Mouse (Mus musculus) MEL (cell line): ENCODE results near the gene Gli1. TPM values are rescaled to one million over a fixed set of nuclear protein-coding genes. Genes with fewer than 3 reads are reported as not detected.

Experiments used
- DNase-seq: peaks from one replicate; pipeline ENCODE4 v3.0.0; 2011; ENCODE audit warnings: low read depth, low spot score
- H3K27ac ChIP-seq: 2 replicates; pipeline ENCODE4 v1.5.1; 2012; ENCODE audit warnings: low read depth, mild to moderate bottlenecking, control low read depth, low read length, moderate library complexity; ENCODE audit not compliant: control insufficient read depth
- H3K27me3 ChIP-seq, 2 experiments: fragments of 150-350 bp in 1 of 2; sonication (generic) in 1 of 2; 2 replicates each; pipeline ENCODE4 v1.6.1; 2012; ENCODE audit warnings: low read length in 2 of 2, mild to moderate bottlenecking in 2 of 2, improper control_type of control experiment in 1 of 2, moderate library complexity in 1 of 2; ENCODE audit not compliant: insufficient read depth in 2 of 2, control insufficient read depth in 1 of 2
- H3K36me3 ChIP-seq, 2 experiments: 2 replicates each; pipeline ENCODE4 v1.6.1; 2012 to 2014; ENCODE audit warnings: low read length in 2 of 2, improper control_type of control experiment in 1 of 2, inconsistent platforms in 1 of 2, mild to moderate bottlenecking in 1 of 2; ENCODE audit not compliant: insufficient read depth in 2 of 2, control insufficient read depth in 1 of 2
- H3K4me1 ChIP-seq, 2 experiments: fragments of 150-350 bp in 1 of 2; sonication (generic) in 1 of 2; 2 replicates each; pipeline ENCODE4 v1.6.1; 2012; ENCODE audit warnings: low read length in 2 of 2, improper control_type of control experiment in 1 of 2, mild to moderate bottlenecking in 1 of 2; ENCODE audit not compliant: insufficient read depth in 2 of 2, control insufficient read depth in 1 of 2
- H3K4me3 ChIP-seq, 2 experiments: fragments of 150-350 bp in 1 of 2; sonication (generic) in 1 of 2; 2 replicates each; pipeline ENCODE4 v1.5.1; 2012; ENCODE audit warnings: low read depth in 2 of 2, low read length in 2 of 2, mild to moderate bottlenecking in 2 of 2, moderate library complexity in 2 of 2, control low read depth in 1 of 2, improper control_type of control experiment in 1 of 2; ENCODE audit not compliant: control insufficient read depth in 1 of 2, insufficient read depth in 1 of 2
- H3K79me2 ChIP-seq: 2 replicates; pipeline ENCODE4 v1.6.1; 2012; ENCODE audit warnings: mild to moderate bottlenecking, low read length, moderate library complexity; ENCODE audit not compliant: control insufficient read depth, poor library complexity, insufficient read depth
- H3K9ac ChIP-seq: 2 replicates; pipeline ENCODE4 v1.6.1; 2012; ENCODE audit warnings: low read depth, mild to moderate bottlenecking, control low read depth, low read length, moderate library complexity; ENCODE audit not compliant: control insufficient read depth, poor library complexity, severe bottlenecking
- H3K9me3 ChIP-seq: fragments of 150-350 bp; sonication (generic); replicated peaks from 2 replicates; pipeline ENCODE4 v1.6.1; 2012; ENCODE audit warnings: mild to moderate bottlenecking, low read length, improper control_type of control experiment, moderate library complexity; ENCODE audit not compliant: insufficient read depth
- BHLHE40 ChIP-seq: IDR thresholded peaks from 2 replicates; pipeline ENCODE4 v1.6.1; 2012; ENCODE audit warnings: low read depth, mild to moderate bottlenecking, inconsistent platforms, low read length, improper control_type of control experiment, borderline replicate concordance
- CHD1 ChIP-seq: IDR thresholded peaks from 2 replicates; pipeline ENCODE4 v1.6.1; 2012; ENCODE audit warnings: low read depth, mild to moderate bottlenecking, inconsistent platforms, low read length, improper control_type of control experiment
- CHD2 ChIP-seq: IDR thresholded peaks from 2 replicates; pipeline ENCODE4 v1.6.1; 2011; ENCODE audit warnings: low read length, improper control_type of control experiment
- CTCF ChIP-seq, 3 experiments: IDR thresholded peaks in 2 of 3; conservative IDR thresholded peaks in 1 of 3; 2 replicates each; pipeline ENCODE4 v1.5.1; 2011 to 2012; ENCODE audit warnings: low read length in 3 of 3, low read depth in 2 of 3, mild to moderate bottlenecking in 2 of 3, improper control_type of control experiment in 1 of 3, inconsistent platforms in 1 of 3, mixed read lengths in 1 of 3, moderate library complexity in 1 of 3; ENCODE audit not compliant: control insufficient read depth in 1 of 3, insufficient read depth in 1 of 3, poor library complexity in 1 of 3, severe bottlenecking in 1 of 3
- E2F4 ChIP-seq: IDR thresholded peaks from 2 replicates; pipeline ENCODE4 v1.6.1; 2011; ENCODE audit warnings: low read depth, low read length, improper control_type of control experiment, borderline replicate concordance
- ELF1 ChIP-seq: IDR thresholded peaks from 2 replicates; pipeline ENCODE4 v1.6.1; 2014; ENCODE audit warnings: low read depth, mild to moderate bottlenecking, inconsistent platforms, low read length, improper control_type of control experiment, moderate library complexity
- EP300 ChIP-seq, 2 experiments: IDR thresholded peaks; 2 replicates each; pipeline ENCODE4 v1.6.1; 2011; ENCODE audit warnings: improper control_type of control experiment in 2 of 2, low read length in 2 of 2, low read depth in 1 of 2, mild to moderate bottlenecking in 1 of 2
- GATA1 ChIP-seq: IDR thresholded peaks from 2 replicates; pipeline ENCODE4 v1.6.1; 2011; ENCODE audit warnings: low read depth, low read length, improper control_type of control experiment
- HCFC1 ChIP-seq: IDR thresholded peaks from 2 replicates; pipeline ENCODE4 v1.6.1; 2012; ENCODE audit warnings: low read depth, mild to moderate bottlenecking, inconsistent platforms, low read length, improper control_type of control experiment, moderate library complexity
- KAT2A ChIP-seq: conservative IDR thresholded peaks from 2 replicates; pipeline ENCODE4 v1.6.1; 2012; ENCODE audit warnings: low read depth, low read length, improper control_type of control experiment, inconsistent platforms
- MAZ ChIP-seq: IDR thresholded peaks from 2 replicates; pipeline ENCODE4 v1.6.1; 2012; ENCODE audit warnings: low read depth, mild to moderate bottlenecking, inconsistent platforms, low read length, improper control_type of control experiment
- MXI1 ChIP-seq: IDR thresholded peaks from 2 replicates; pipeline ENCODE4 v1.6.1; 2011; ENCODE audit warnings: mild to moderate bottlenecking, low read depth, low read length, improper control_type of control experiment
- MYB ChIP-seq: IDR thresholded peaks from 2 replicates; pipeline ENCODE4 v1.6.1; 2011; ENCODE audit warnings: mild to moderate bottlenecking, low read depth, low read length, improper control_type of control experiment
- MYC ChIP-seq: IDR thresholded peaks from 2 replicates; pipeline ENCODE4 v1.6.1; 2011; ENCODE audit warnings: low read depth, mild to moderate bottlenecking, low read length, improper control_type of control experiment, moderate library complexity
- NELFE ChIP-seq: IDR thresholded peaks from 2 replicates; pipeline ENCODE4 v1.6.1; 2011; ENCODE audit warnings: low read depth, low read length, improper control_type of control experiment
- NRF1 ChIP-seq: IDR thresholded peaks from 2 replicates; pipeline ENCODE4 v1.6.1; 2014; ENCODE audit warnings: low read depth, mild to moderate bottlenecking, inconsistent platforms, low read length, improper control_type of control experiment, moderate library complexity; ENCODE audit not compliant: poor library complexity, insufficient read depth, severe bottlenecking
- POLR2A ChIP-seq, 2 experiments: IDR thresholded peaks; 2 replicates each; pipeline ENCODE4 v1.6.1; 2011 to 2012; ENCODE audit warnings: low read length in 2 of 2, mild to moderate bottlenecking in 2 of 2, control low read depth in 1 of 2, improper control_type of control experiment in 1 of 2, low read depth in 1 of 2, moderate library complexity in 1 of 2; ENCODE audit not compliant: control insufficient read depth in 1 of 2, insufficient read depth in 1 of 2, poor library complexity in 1 of 2
- POLR2AphosphoS5 ChIP-seq: IDR thresholded peaks from 2 replicates; pipeline ENCODE4 v1.6.1; 2012; ENCODE audit warnings: low read depth, borderline replicate concordance, mild to moderate bottlenecking, inconsistent platforms, low read length, moderate library complexity, mixed read lengths
- RCOR1 ChIP-seq: IDR thresholded peaks from 2 replicates; pipeline ENCODE4 v1.6.1; 2012; ENCODE audit warnings: low read depth, mild to moderate bottlenecking, inconsistent platforms, low read length, improper control_type of control experiment
- SIN3A ChIP-seq: IDR thresholded peaks from 2 replicates; pipeline ENCODE4 v1.6.1; 2012; ENCODE audit warnings: low read length, improper control_type of control experiment, inconsistent platforms
- SMC3 ChIP-seq: IDR thresholded peaks from 2 replicates; pipeline ENCODE4 v1.6.1; 2011; ENCODE audit warnings: low read depth, low read length, improper control_type of control experiment
- TBP ChIP-seq: IDR thresholded peaks from 2 replicates; pipeline ENCODE4 v1.8.0; 2011; ENCODE audit warnings: low read depth, low read length, improper control_type of control experiment
- TCF12 ChIP-seq: IDR thresholded peaks from 2 replicates; pipeline ENCODE4 v1.6.1; 2014; ENCODE audit warnings: low read depth, mild to moderate bottlenecking, inconsistent platforms, low read length, improper control_type of control experiment, moderate library complexity
- UBTF ChIP-seq: IDR thresholded peaks from 2 replicates; pipeline ENCODE4 v1.6.1; 2012; ENCODE audit warnings: low read depth, mild to moderate bottlenecking, inconsistent platforms, low read length, improper control_type of control experiment, moderate library complexity, borderline replicate concordance; ENCODE audit not compliant: insufficient read depth
- USF1 ChIP-seq: IDR thresholded peaks from 2 replicates; pipeline ENCODE4 v1.6.1; 2014; ENCODE audit warnings: low read depth, mild to moderate bottlenecking, inconsistent platforms, low read length, improper control_type of control experiment, moderate library complexity
- USF2 ChIP-seq, 2 experiments: IDR thresholded peaks; 2 replicates each; pipeline ENCODE4 v1.6.1; 2011 to 2012; ENCODE audit warnings: improper control_type of control experiment in 2 of 2, low read length in 2 of 2, borderline replicate concordance in 1 of 2, inconsistent platforms in 1 of 2, low read depth in 1 of 2, mild to moderate bottlenecking in 1 of 2; ENCODE audit not compliant: insufficient read depth in 1 of 2
- ZKSCAN1 ChIP-seq: IDR thresholded peaks from 2 replicates; pipeline ENCODE4 v1.6.1; 2012; ENCODE audit warnings: low read depth, mild to moderate bottlenecking, inconsistent platforms, low read length, improper control_type of control experiment, moderate library complexity
- ZMIZ1 ChIP-seq: IDR thresholded peaks from 2 replicates; pipeline ENCODE4 v1.6.1; 2012; ENCODE audit warnings: low read depth, mild to moderate bottlenecking, inconsistent platforms, low read length, improper control_type of control experiment, moderate library complexity
- polyA plus RNA-seq, 2 experiments: library from polyadenylated mRNA; stranded (reverse) in 1 of 2; unstranded in 1 of 2; fragments of >175 nt in 1 of 2; fragments of >200 nt in 1 of 2; gene quantifications; 2 replicates each; pipeline versions ENCODE4 v1.2.1 to v1.2.4; 2012; ENCODE audit warnings: low replicate concordance in 2 of 2, low read depth in 1 of 2; ENCODE audit not compliant: insufficient read length in 2 of 2, insufficient read depth in 1 of 2, missing spikeins in 1 of 2
- total RNA-seq: library from RNA; depleted of rRNA; stranded (reverse); fragments of 300-350 nt; gene quantifications from 2 replicates; pipeline ENCODE4 v1.2.3, GENCODE M21; 2012

Gli1 gene
- total and polyA plus RNA-seq, 3 experiments: 1.3 to 8.0 TPM; not detected in 1

DNA sequence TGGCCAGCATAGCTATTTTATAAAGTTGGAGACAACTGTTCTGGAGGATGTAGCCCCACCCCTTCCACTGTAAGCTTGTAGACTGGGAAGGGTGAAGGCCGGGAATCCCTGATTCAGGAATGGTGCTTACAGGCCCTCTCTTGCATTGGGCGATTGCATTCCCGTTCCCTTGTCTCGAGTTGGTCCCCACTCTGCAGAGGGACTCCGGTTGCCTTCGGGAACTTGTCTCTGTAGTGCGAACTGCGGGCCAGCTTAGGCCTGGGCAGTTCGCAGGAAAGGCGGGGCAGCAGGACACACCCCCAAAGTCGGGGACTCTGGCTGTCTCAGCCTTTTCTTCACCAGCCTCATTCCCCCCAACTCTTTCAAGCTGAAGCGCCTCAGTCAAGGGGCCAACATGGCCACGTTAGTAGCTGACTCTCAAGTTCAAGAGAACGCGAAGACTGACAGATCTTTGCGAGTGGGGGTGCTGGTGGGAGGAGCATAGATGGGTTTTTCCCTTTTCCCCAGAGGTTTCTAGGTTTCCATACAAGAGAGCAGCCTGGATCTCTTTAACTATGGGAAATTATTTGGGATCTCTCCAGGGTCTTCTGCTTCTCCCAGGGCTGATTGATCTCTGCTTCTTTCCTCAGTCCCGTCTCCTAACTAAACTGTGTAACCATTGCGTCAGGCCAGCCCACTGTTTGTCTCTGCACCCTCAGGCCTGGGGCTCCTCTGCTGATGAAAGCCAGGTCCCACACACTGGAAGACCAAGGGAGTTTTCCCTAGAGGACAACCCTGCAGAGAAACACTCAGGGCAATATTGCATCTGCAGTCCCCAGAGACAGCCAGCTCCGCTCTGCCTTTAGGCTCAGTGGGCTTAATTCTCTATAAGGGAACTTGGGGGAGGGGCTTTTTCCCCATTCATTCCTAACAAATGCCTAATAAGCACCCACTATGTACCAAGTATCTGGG lies 50.6 kb downstream of the Gli1 start (continued):
- TF ChIP-seq USF2 (IDR thresholded peaks at IDR 0.05; ENCODE audit: borderline replicate concordance in 1 of 2, insufficient read depth in 1 of 2, low read depth in 1 of 2, low read length in 2 of 2): no peak
- TF ChIP-seq POLR2AphosphoS5: peak; percentile 79; the same call in 1 of the 2 replicates
- no peak for TF ChIP-seq BHLHE40
- no peak for TF ChIP-seq GATA1
- TF ChIP-seq E2F4: no peak
- TF ChIP-seq ZKSCAN1: no peak
- 0 out of 2 replicates have a peak, but pooled peaks have one; percentile 15 for TF ChIP-seq CHD2
- TF ChIP-seq UBTF: no peak; the same call in 1 of the 2 replicates
- peak; percentile 24; the same call in 1 of the 2 replicates for TF ChIP-seq TCF12
- TF ChIP-seq CTCF (IDR thresholded peaks at IDR 0.05 in 2 of 3, conservative IDR thresholded peaks at IDR 0.05 in 1 of 3; ENCODE audit: control insufficient read depth in 1 of 3, insufficient read depth in 1 of 3, low read depth in 2 of 3, low read length in 3 of 3, poor library complexity in 1 of 3, severe bottlenecking in 1 of 3): no peak
- TF ChIP-seq TBP: no peak
- TF ChIP-seq SMC3: peak; percentile 4; the same call in 1 of the 2 replicates
- 0 out of 2 replicates have a peak, but pooled peaks have one; percentile 20 for TF ChIP-seq RCOR1
- peak; percentile 54; the same call in 1 of the 2 replicates for TF ChIP-seq ZMIZ1
- TF ChIP-seq NELFE: peak; percentile 25
- peak; percentile 10 to 71; a peak in 2 of 4 replicates for TF ChIP-seq POLR2A (IDR thresholded peaks at IDR 0.05; ENCODE audit: control insufficient read depth in 1 of 2, insufficient read depth in 1 of 2, low read depth in 1 of 2, low read length in 2 of 2, poor library complexity in 1 of 2)
- no peak for TF ChIP-seq MYC
- peak; percentile 78; the same call in 1 of the 2 replicates for TF ChIP-seq MAZ

DNA sequence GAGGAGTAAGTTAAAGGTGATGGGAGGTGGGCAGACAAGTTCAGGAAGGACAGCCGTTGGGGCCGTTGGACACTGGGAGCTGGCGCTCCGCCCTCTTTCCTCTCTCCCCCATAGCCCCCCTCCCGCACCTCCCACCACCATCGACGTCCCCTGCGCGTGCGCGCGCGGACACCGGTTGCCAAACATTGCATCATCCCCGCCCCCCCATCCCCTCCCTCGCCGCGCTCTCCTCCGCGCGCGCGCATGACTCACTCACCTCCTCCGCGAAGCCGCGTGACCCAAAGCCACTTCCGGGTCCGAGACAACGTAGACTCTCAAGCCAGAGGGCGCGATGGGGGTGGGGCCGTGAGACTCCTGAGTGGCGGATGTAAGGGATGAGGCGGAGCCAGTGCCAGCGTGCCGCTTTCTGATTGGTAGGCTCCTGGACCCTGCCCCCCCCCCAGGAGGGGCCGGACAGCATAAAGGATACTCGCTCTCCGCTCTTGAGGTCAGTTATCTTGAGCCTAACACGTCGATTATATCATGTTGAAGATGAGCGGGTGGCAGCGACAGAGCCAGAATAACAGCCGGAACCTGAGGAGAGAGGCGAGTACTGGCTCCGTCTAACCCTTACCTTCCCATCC lies 51.4 kb downstream of the Gli1 start:
- Histone ChIP-seq H3K36me3 (peaks cover 18 to 22% of the 10 kb centered on the region in 2 experiments), H3K9ac (peak overlapping the region; percentile 93), H3K9me3 (no peaks in the 10 kb centered on the region), H3K27ac (peak overlapping the region; percentile 100), H3K4me3 (peak overlapping the region; percentile 55 to 88), H3K79me2 (peaks cover 68% of the 10 kb centered on the region), H3K27me3 (no peaks in the 10 kb centered on the region), H3K4me1 (peaks cover 0 to 23% of the 10 kb centered on the region in 2 experiments; a peak in 2 of 4 replicates)
- peak; percentile 100 for DNase-seq
- TF ChIP-seq ZMIZ1: peak; percentile 100
- peak; percentile 97 for TF ChIP-seq NRF1
- no peak for TF ChIP-seq CTCF (IDR thresholded peaks at IDR 0.05 in 2 of 3, conservative IDR thresholded peaks at IDR 0.05 in 1 of 3; ENCODE audit: control insufficient read depth in 1 of 3, insufficient read depth in 1 of 3, low read depth in 2 of 3, low read length in 3 of 3, poor library complexity in 1 of 3, severe bottlenecking in 1 of 3)
- TF ChIP-seq HCFC1: peak; percentile 81
- peak; percentile 51; the same call in 1 of the 2 replicates for TF ChIP-seq TCF12
- TF ChIP-seq GATA1: peak; percentile 81
- TF ChIP-seq SMC3: no peak
- peak; percentile 99 for TF ChIP-seq MYB
- TF ChIP-seq MXI1: 0 out of 2 replicates have a peak, but pooled peaks have one; percentile 52
- TF ChIP-seq CHD1: no peak
- TF ChIP-seq EP300 (IDR thresholded peaks at IDR 0.05; ENCODE audit: low read depth in 1 of 2, low read length in 2 of 2): peak; percentile 59 to 85; a peak in 3 of 4 replicates
- peak; percentile 99 for TF ChIP-seq POLR2AphosphoS5
- TF ChIP-seq USF1: peak; percentile 93
- TF ChIP-seq ELF1: peak; percentile 99
- TF ChIP-seq KAT2A: 0 out of 2 replicates have a peak, but pooled peaks have one; percentile 44
- TF ChIP-seq UBTF: no peak
- TF ChIP-seq SIN3A: peak; percentile 89
